Comparison of ENCODE assay signal across 13 mouse cellular contexts in genomic region chr12:21531766-21532165, GRCm38 (mm10).
A peak's percentile ranks its signal among the peaks of the same experiment; 100 is the strongest.
DNase-seq lines count a peak whose midpoint lies in the region.
"Had no signal": no experiment of that assay in that cellular context is flagged by ENCODE, and none has a peak within 500 bp of the region (broad histone marks: within the 10 kb centered on the region; RNA-seq: fewer than 3 reads in every experiment).

No protein-coding gene starts in this region.

- intact Hi-C loops in heart, postnatal 25 days (cut with DNase I) = no loop called here
- intact Hi-C loops in heart, postnatal 14 days (cut with DNase I) = no loop called here

- DNase-seq in heart, adult 18-20 months = peak; percentile 40 to 42
- no peak for DNase-seq in heart, postnatal 25 days (ENCODE audit: low spot score)
- DNase-seq in 3T3-L1 (ENCODE audit: low read depth, low spot score) (peak; percentile 13), adipocyte (ENCODE audit: low spot score) (peak; percentile 66)
- peak; percentile 28 to 36 for DNase-seq in heart, postnatal 14 days
- DNase-seq in layer of hippocampus, adult 18-20 months (ENCODE audit: low spot score in 2 of 2) = no peak
- DNase-seq in layer of hippocampus, postnatal 36 days = no peak
- DNase-seq: adrenal gland, postnatal 10 days; cerebellum, adult 11 months; cerebellum, adult 9-10 months; cerebellum, postnatal 36 days; gastrocnemius, postnatal 10 days; kidney, adult 2 months had no signal

Comparison
In these comparisons a context has a peak if more than half of its experiments do, and no peak if none do; other contexts are left out.
1. DNase-seq: peak in heart, adult 18-20 months (2 of 2), 3T3-L1 (single experiment), adipocyte (single experiment) and heart, postnatal 14 days (2 of 2); none in heart, postnatal 25 days (single experiment), layer of hippocampus, adult 18-20 months (0 of 2) and layer of hippocampus, postnatal 36 days (0 of 2).